Mouse (Mus musculus) limb, embryonic 14.5 days (tissue): ENCODE data around the gene Olfr610. TPM values are rescaled to one million over a fixed set of nuclear protein-coding genes. Genes with fewer than 3 reads are reported as not detected.

Experiments used
- ATAC-seq: fragments of 200-750 bp; cut with Nextera tagmentation; 2 replicates; pipeline ENCODE4 v1.8.0; 2017; ENCODE audit warnings: low read depth, moderate number of reproducible peaks, moderate TSS enrichment; ENCODE audit not compliant: low FRiP score
- DNase-seq: peaks from one replicate; pipeline ENCODE4 v3.0.0-alpha.2; 2015; ENCODE audit warnings: low spot score
- H3K27ac ChIP-seq: fragments of 300-500 bp; sonication (generic); replicated peaks from 2 replicates; pipeline ENCODE4 v1.5.1; 2014; ENCODE audit warnings: low read depth, mild to moderate bottlenecking, low read length, moderate library complexity, mixed read lengths
- H3K27me3 ChIP-seq: fragments of 300-500 bp; sonication (generic); 2 replicates; pipeline ENCODE4 v1.6.1; 2014; ENCODE audit warnings: low read length, mixed read lengths; ENCODE audit not compliant: control insufficient read depth, insufficient read depth
- H3K36me3 ChIP-seq: fragments of 300-500 bp; sonication (generic); 2 replicates; pipeline ENCODE4 v1.6.1; 2014; ENCODE audit warnings: mild to moderate bottlenecking, low read length, moderate library complexity, mixed read lengths; ENCODE audit not compliant: control insufficient read depth, insufficient read depth
- H3K4me1 ChIP-seq: fragments of 300-500 bp; sonication (generic); 2 replicates; pipeline ENCODE4 v1.6.1; 2014; ENCODE audit warnings: antibody characterized with exemption, low read length, mixed read lengths; ENCODE audit not compliant: control insufficient read depth, insufficient read depth
- H3K4me2 ChIP-seq: fragments of 300-500 bp; sonication (generic); replicated peaks from 2 replicates; pipeline ENCODE4 v1.6.1; 2014; ENCODE audit warnings: low read depth, mild to moderate bottlenecking, low read length, moderate library complexity; ENCODE audit not compliant: severe bottlenecking
- H3K4me3 ChIP-seq: fragments of 300-500 bp; sonication (generic); replicated peaks from 2 replicates; pipeline ENCODE4 v1.5.1; 2014; ENCODE audit warnings: low read length
- H3K9ac ChIP-seq: fragments of 300-500 bp; sonication (generic); 2 replicates; pipeline ENCODE4 v1.6.1; 2014; ENCODE audit warnings: mild to moderate bottlenecking, low read depth, low read length, moderate library complexity; ENCODE audit not compliant: severe bottlenecking
- H3K9me3 ChIP-seq: fragments of 300-500 bp; sonication (generic); 2 replicates; pipeline ENCODE4 v1.6.1; 2016; ENCODE audit warnings: low read length; ENCODE audit not compliant: control insufficient read depth
- POLR2A ChIP-seq: fragments of 200-500 bp; IDR thresholded peaks from 2 replicates; pipeline ENCODE4 v1.8.0; 2012; ENCODE audit warnings: inconsistent platforms, mild to moderate bottlenecking, moderate library complexity, borderline replicate concordance; ENCODE audit not compliant: insufficient read depth, insufficient read length; ENCODE audit errors: extremely low read depth
- WGBS: fragments of 180-500 bp; shearing (Covaris S2); extraction: QIAGEN DNeasy Blood & Tissue Kit; methylation state at CpG from one replicate; pipeline ENCODE4 v1.1.7; 2014; 5-methylcytosine and 5-hydroxymethylcytosine counted together
- polyA plus RNA-seq, 2 experiments: library from polyadenylated mRNA; depleted of rRNA in 1 of 2; stranded (reverse) in 1 of 2; unstranded in 1 of 2; fragments of >200 nt; fragmentation: Nextera tagmentation in 1 of 2; extraction: Ambion mirVana in 1 of 2; gene quantifications; 2 replicates each; pipeline versions ENCODE4 v1.2.1 to v1.2.3; 2012 to 2014

Olfr610 gene
- polyA plus RNA-seq, 2 experiments, result not detected

GRCm38 (mm10) chr7:103469577-103469976 lies 42.3 kb downstream of the Olfr610 start, which contains the start of gene Olfr608:
Olfr608 (plus strand) TSS chr7:103469877.
- Histone ChIP-seq H3K4me2 (no peak within 1 kb of the TSS), H3K4me3 (no peak within 1 kb of the TSS), H3K9me3 (no peaks in the 10 kb centered on the region), H3K27ac (no peak within 1 kb of the TSS), H3K36me3 (no peaks in the 10 kb centered on the region), H3K4me1 (no peaks in the 10 kb centered on the region), H3K27me3 (no peaks in the 10 kb centered on the region), H3K9ac (no peak within 1 kb of the TSS)
- no peak for ATAC-seq
- TF ChIP-seq POLR2A, result no peak
- no peak for DNase-seq

GRCm38 (mm10) chr7:103460590-103460989 lies 51.3 kb downstream of the Olfr610 start:
- Histone ChIP-seq H3K27me3 (no peaks in the 10 kb centered on the region), H3K4me2 (no peak overlapping the region), H3K4me1 (no peaks in the 10 kb centered on the region), H3K9me3 (no peaks in the 10 kb centered on the region), H3K4me3 (no peak overlapping the region), H3K36me3 (no peaks in the 10 kb centered on the region), H3K27ac (no peak overlapping the region), H3K9ac (no peak overlapping the region)
- ATAC-seq, result no peak
- DNase-seq, result no peak
- no peak for TF ChIP-seq POLR2A
- WGBS, result 88% methylated on average over 5 of the region's 5 CpGs

Other genes with a start within 250 kb of the Olfr610 start
- gene Olfr596, start 206.5 kb downstream of the Olfr610 start, polyA plus RNA-seq (2012; rRNA removed), result not detected in 2 replicates
- gene Olfr596, start 206.5 kb downstream of the Olfr610 start, polyA plus RNA-seq (2014; fragmentation: Nextera tagmentation; extraction: Ambion mirVana), result not detected in 2 replicates
- not detected in 2 replicates for gene Olfr597, start 195.8 kb downstream of the Olfr610 start, polyA plus RNA-seq (2012; rRNA removed)
- not detected in 2 replicates for gene Olfr597, start 195.8 kb downstream of the Olfr610 start, polyA plus RNA-seq (2014; fragmentation: Nextera tagmentation; extraction: Ambion mirVana)
- gene Olfr598, start 188.6 kb downstream of the Olfr610 start, polyA plus RNA-seq (2012; rRNA removed), result not detected in 2 replicates
- gene Olfr598, start 188.6 kb downstream of the Olfr610 start, polyA plus RNA-seq (2014; fragmentation: Nextera tagmentation; extraction: Ambion mirVana), result not detected in 2 replicates
- gene Olfr599, start 176.2 kb downstream of the Olfr610 start, polyA plus RNA-seq (2012; rRNA removed), result not detected in 2 replicates
- not detected in 2 replicates for gene Olfr599, start 176.2 kb downstream of the Olfr610 start, polyA plus RNA-seq (2014; fragmentation: Nextera tagmentation; extraction: Ambion mirVana)
- not detected in 2 replicates for gene Olfr600, start 162.5 kb downstream of the Olfr610 start, polyA plus RNA-seq (2012; rRNA removed)
- not detected in 2 replicates for gene Olfr600, start 162.5 kb downstream of the Olfr610 start, polyA plus RNA-seq (2014; fragmentation: Nextera tagmentation; extraction: Ambion mirVana)
- gene Olfr601, start 149.5 kb downstream of the Olfr610 start, polyA plus RNA-seq (2012; rRNA removed), result not detected in 2 replicates
- gene Olfr601, start 149.5 kb downstream of the Olfr610 start, polyA plus RNA-seq (2014; fragmentation: Nextera tagmentation; extraction: Ambion mirVana), result not detected in 2 replicates
- not detected in 2 replicates for gene Olfr603, start 125.9 kb downstream of the Olfr610 start, polyA plus RNA-seq (2012; rRNA removed)
- not detected in 2 replicates for gene Olfr603, start 125.9 kb downstream of the Olfr610 start, polyA plus RNA-seq (2014; fragmentation: Nextera tagmentation; extraction: Ambion mirVana)
- gene Usp17lc, start 97.0 kb downstream of the Olfr610 start, polyA plus RNA-seq (2012; rRNA removed), result not detected in 2 replicates
- gene Usp17lc, start 97.0 kb downstream of the Olfr610 start, polyA plus RNA-seq (2014; fragmentation: Nextera tagmentation; extraction: Ambion mirVana), result not detected in 2 replicates
- not detected in 2 replicates for gene Olfr605, start 66.7 kb downstream of the Olfr610 start, polyA plus RNA-seq (2012; rRNA removed)
- not detected in 2 replicates for gene Olfr605, start 66.7 kb downstream of the Olfr610 start, polyA plus RNA-seq (2014; fragmentation: Nextera tagmentation; extraction: Ambion mirVana)
- gene Olfr606, start 63.1 kb downstream of the Olfr610 start, polyA plus RNA-seq (2012; rRNA removed), result not detected in 2 replicates
- not detected in 2 replicates for gene Olfr606, start 63.1 kb downstream of the Olfr610 start, polyA plus RNA-seq (2014; fragmentation: Nextera tagmentation; extraction: Ambion mirVana)
- not detected in 2 replicates for gene Olfr607, start 48.0 kb downstream of the Olfr610 start, polyA plus RNA-seq (2012; rRNA removed)
- not detected in 2 replicates for gene Olfr607, start 48.0 kb downstream of the Olfr610 start, polyA plus RNA-seq (2014; fragmentation: Nextera tagmentation; extraction: Ambion mirVana)
- not detected in 2 replicates for gene Olfr608, start 42.2 kb downstream of the Olfr610 start, polyA plus RNA-seq (2012; rRNA removed)
- not detected in 2 replicates for gene Olfr608, start 42.2 kb downstream of the Olfr610 start, polyA plus RNA-seq (2014; fragmentation: Nextera tagmentation; extraction: Ambion mirVana)
- not detected in 2 replicates for gene Olfr609, start 14.1 kb downstream of the Olfr610 start, polyA plus RNA-seq (2012; rRNA removed)
- not detected in 2 replicates for gene Olfr609, start 14.1 kb downstream of the Olfr610 start, polyA plus RNA-seq (2014; fragmentation: Nextera tagmentation; extraction: Ambion mirVana)
- gene Olfr611, start 8.7 kb upstream of the Olfr610 start, polyA plus RNA-seq (2012; rRNA removed), result not detected in 2 replicates
- not detected in 2 replicates for gene Olfr611, start 8.7 kb upstream of the Olfr610 start, polyA plus RNA-seq (2014; fragmentation: Nextera tagmentation; extraction: Ambion mirVana)
- not detected in 2 replicates for gene Olfr612, start 30.6 kb upstream of the Olfr610 start, polyA plus RNA-seq (2012; rRNA removed)
- gene Olfr612, start 30.6 kb upstream of the Olfr610 start, polyA plus RNA-seq (2014; fragmentation: Nextera tagmentation; extraction: Ambion mirVana), result not detected in 2 replicates
- gene Olfr613, start 36.0 kb upstream of the Olfr610 start, polyA plus RNA-seq (2012; rRNA removed), result not detected in 2 replicates
- not detected in 2 replicates for gene Olfr613, start 36.0 kb upstream of the Olfr610 start, polyA plus RNA-seq (2014; fragmentation: Nextera tagmentation; extraction: Ambion mirVana)
- not detected in 2 replicates for gene Olfr615, start 44.0 kb upstream of the Olfr610 start, polyA plus RNA-seq (2012; rRNA removed)
- not detected in 2 replicates for gene Olfr615, start 44.0 kb upstream of the Olfr610 start, polyA plus RNA-seq (2014; fragmentation: Nextera tagmentation; extraction: Ambion mirVana)
- gene Olfr616, start 57.0 kb upstream of the Olfr610 start, polyA plus RNA-seq (2012; rRNA removed), result not detected in 2 replicates
- gene Olfr616, start 57.0 kb upstream of the Olfr610 start, polyA plus RNA-seq (2014; fragmentation: Nextera tagmentation; extraction: Ambion mirVana), result not detected in 2 replicates
- not detected in 2 replicates for gene Olfr617, start 60.9 kb upstream of the Olfr610 start, polyA plus RNA-seq (2012; rRNA removed)
- gene Olfr617, start 60.9 kb upstream of the Olfr610 start, polyA plus RNA-seq (2014; fragmentation: Nextera tagmentation; extraction: Ambion mirVana), result not detected in 2 replicates
- not detected in 2 replicates for gene Olfr618, start 78.0 kb upstream of the Olfr610 start, polyA plus RNA-seq (2012; rRNA removed)
- not detected in 2 replicates for gene Olfr618, start 78.0 kb upstream of the Olfr610 start, polyA plus RNA-seq (2014; fragmentation: Nextera tagmentation; extraction: Ambion mirVana)
- gene Olfr619, start 88.5 kb upstream of the Olfr610 start, polyA plus RNA-seq (2012; rRNA removed), result not detected in 2 replicates
- gene Olfr619, start 88.5 kb upstream of the Olfr610 start, polyA plus RNA-seq (2014; fragmentation: Nextera tagmentation; extraction: Ambion mirVana), result not detected in 2 replicates
- not detected in 2 replicates for gene Olfr620, start 100.4 kb upstream of the Olfr610 start, polyA plus RNA-seq (2012; rRNA removed)
- gene Olfr620, start 100.4 kb upstream of the Olfr610 start, polyA plus RNA-seq (2014; fragmentation: Nextera tagmentation; extraction: Ambion mirVana), result not detected in 2 replicates
- gene Olfr622, start 130.6 kb upstream of the Olfr610 start, polyA plus RNA-seq (2012; rRNA removed), result not detected in 2 replicates
- gene Olfr622, start 130.6 kb upstream of the Olfr610 start, polyA plus RNA-seq (2014; fragmentation: Nextera tagmentation; extraction: Ambion mirVana), result not detected in 2 replicates
- not detected in 2 replicates for gene Olfr623, start 151.6 kb upstream of the Olfr610 start, polyA plus RNA-seq (2012; rRNA removed)
- not detected in 2 replicates for gene Olfr623, start 151.6 kb upstream of the Olfr610 start, polyA plus RNA-seq (2014; fragmentation: Nextera tagmentation; extraction: Ambion mirVana)
- 0.03 TPM in 1 of 2 replicates, not detected in the other for gene Olfr624, start 159.1 kb upstream of the Olfr610 start, polyA plus RNA-seq (2012; rRNA removed)
- 0.06 and 0.07 TPM in 2 replicates for gene Olfr624, start 159.1 kb upstream of the Olfr610 start, polyA plus RNA-seq (2014; fragmentation: Nextera tagmentation; extraction: Ambion mirVana)
- not detected in 2 replicates for gene Olfr625-ps1, start 170.6 kb upstream of the Olfr610 start, polyA plus RNA-seq (2012; rRNA removed)
- not detected in 2 replicates for gene Olfr625-ps1, start 170.6 kb upstream of the Olfr610 start, polyA plus RNA-seq (2014; fragmentation: Nextera tagmentation; extraction: Ambion mirVana)
- gene Olfr243, start 202.5 kb upstream of the Olfr610 start, polyA plus RNA-seq (2012; rRNA removed), result not detected in 2 replicates
- not detected in 2 replicates for gene Olfr243, start 202.5 kb upstream of the Olfr610 start, polyA plus RNA-seq (2014; fragmentation: Nextera tagmentation; extraction: Ambion mirVana)
- gene Olfr628, start 218.3 kb upstream of the Olfr610 start, polyA plus RNA-seq (2012; rRNA removed), result not detected in 2 replicates
- not detected in 2 replicates for gene Olfr628, start 218.3 kb upstream of the Olfr610 start, polyA plus RNA-seq (2014; fragmentation: Nextera tagmentation; extraction: Ambion mirVana)
- gene Olfr629, start 232.8 kb upstream of the Olfr610 start, polyA plus RNA-seq (2012; rRNA removed), result not detected in 2 replicates
- not detected in 2 replicates for gene Olfr629, start 232.8 kb upstream of the Olfr610 start, polyA plus RNA-seq (2014; fragmentation: Nextera tagmentation; extraction: Ambion mirVana)
- not detected in 2 replicates for gene Olfr630, start 245.2 kb upstream of the Olfr610 start, polyA plus RNA-seq (2012; rRNA removed)
- gene Olfr630, start 245.2 kb upstream of the Olfr610 start, polyA plus RNA-seq (2014; fragmentation: Nextera tagmentation; extraction: Ambion mirVana), result not detected in 2 replicates